Mouse (Mus musculus) hindbrain, embryonic 16.5 days (tissue): Measurements from ENCODE around the gene Gm17349. TPM values are rescaled to one million over a fixed set of nuclear protein-coding genes. Genes with fewer than 3 reads are reported as not detected.
A peak's percentile ranks its signal among the peaks of the same experiment; 100 is the strongest.

Experiments used
- ATAC-seq: fragments of 200-750 bp; cut with Nextera tagmentation; 2 replicates; pipeline ENCODE4 v1.8.0; 2017; ENCODE audit warnings: moderate TSS enrichment, moderate library complexity
- H3K27ac ChIP-seq: fragments of 300-500 bp; sonication (generic); 2 replicates; pipeline ENCODE4 v1.5.1; 2014; ENCODE audit warnings: low read depth, mild to moderate bottlenecking, control low read depth, low read length, moderate library complexity
- H3K27me3 ChIP-seq: fragments of 300-500 bp; sonication (generic); replicated peaks from 2 replicates; pipeline ENCODE4 v1.6.1; 2014; ENCODE audit warnings: low read length; ENCODE audit not compliant: control insufficient read depth, insufficient read depth
- H3K36me3 ChIP-seq: fragments of 300-500 bp; sonication (generic); 2 replicates; pipeline ENCODE4 v1.6.1; 2014; ENCODE audit warnings: mild to moderate bottlenecking, low read length, moderate library complexity, mixed read lengths; ENCODE audit not compliant: control insufficient read depth, insufficient read depth
- H3K4me1 ChIP-seq: fragments of 300-500 bp; sonication (generic); 2 replicates; pipeline ENCODE4 v1.6.1; 2014; ENCODE audit warnings: low read depth, low read length; ENCODE audit not compliant: control insufficient read depth, insufficient read depth
- H3K4me2 ChIP-seq: fragments of 300-500 bp; sonication (generic); 2 replicates; pipeline ENCODE4 v1.6.1; 2014; ENCODE audit warnings: mild to moderate bottlenecking, low read length, control low read depth, moderate library complexity
- H3K4me3 ChIP-seq: fragments of 300-500 bp; sonication (generic); 2 replicates; pipeline ENCODE4 v1.5.1; 2014; ENCODE audit warnings: mild to moderate bottlenecking, low read length, control low read depth, moderate library complexity
- H3K9ac ChIP-seq: fragments of 300-500 bp; sonication (generic); 2 replicates; pipeline ENCODE4 v1.6.1; 2014; ENCODE audit warnings: low read depth, mild to moderate bottlenecking, control low read depth, low read length, moderate library complexity
- H3K9me3 ChIP-seq: fragments of 300-500 bp; sonication (generic); 2 replicates; pipeline ENCODE4 v1.6.1; 2014; ENCODE audit warnings: mild to moderate bottlenecking, low read length, moderate library complexity; ENCODE audit not compliant: control insufficient read depth
- whole genome bisulfite sequencing: fragments of 180-500 bp; shearing (Covaris S2); extraction: QIAGEN DNeasy Blood & Tissue Kit; methylation state at CpG from one replicate; pipeline ENCODE4 v1.1.7; 2014; 5-methylcytosine and 5-hydroxymethylcytosine counted together
- polyA plus RNA-seq: library from polyadenylated mRNA; unstranded; fragments of >200 nt; fragmentation: Nextera tagmentation; extraction: Ambion mirVana; gene quantifications from 2 replicates; pipeline ENCODE4 v1.2.1, GENCODE M21; 2015

Gm17349 gene
- polyA plus RNA-seq, 1 experiment from 2014 or later, result not detected

- H3K27me3 ChIP-seq, result no peaks in the 10 kb centered on the region
- peak overlapping the region; percentile 80 for H3K4me2 ChIP-seq
- no peak overlapping the region; the same call in 1 of the 2 replicates for H3K27ac ChIP-seq
- WGBS, result 69% methylated on average over 14 of the region's 14 CpGs
- H3K4me1 ChIP-seq, result peaks cover 54% of the 10 kb centered on the region
- no peak for ATAC-seq
- H3K4me3 ChIP-seq, result peak overlapping the region; percentile 77
- H3K36me3 ChIP-seq, result no peaks in the 10 kb centered on the region
- H3K9me3 ChIP-seq, result no peaks in the 10 kb centered on the region
- H3K9ac ChIP-seq, result peak overlapping the region; percentile 97
These were observed 33.5 kb downstream of the Gm17349 start for GRCm38 (mm10) chr15:99671783-99672182.

GRCm38 (mm10) chr15:99670964-99671670, 34.2 kb downstream of the Gm17349 start:
- H3K9me3 ChIP-seq, result no peaks in the 10 kb centered on the region
- no peaks in the 10 kb centered on the region for H3K27me3 ChIP-seq
- peak; percentile 14; the same call in 1 of the 2 replicates for ATAC-seq
- WGBS, result 8% methylated on average over 14 of the region's 17 CpGs
- no peaks in the 10 kb centered on the region for H3K36me3 ChIP-seq
- H3K27ac ChIP-seq, result peak overlapping the region; percentile 93
- H3K4me2 ChIP-seq, result peak overlapping the region; percentile 80
- peak overlapping the region; percentile 77 for H3K4me3 ChIP-seq
- peak overlapping the region; percentile 97 for H3K9ac ChIP-seq
- H3K4me1 ChIP-seq, result peaks cover 54% of the 10 kb centered on the region

DNA sequence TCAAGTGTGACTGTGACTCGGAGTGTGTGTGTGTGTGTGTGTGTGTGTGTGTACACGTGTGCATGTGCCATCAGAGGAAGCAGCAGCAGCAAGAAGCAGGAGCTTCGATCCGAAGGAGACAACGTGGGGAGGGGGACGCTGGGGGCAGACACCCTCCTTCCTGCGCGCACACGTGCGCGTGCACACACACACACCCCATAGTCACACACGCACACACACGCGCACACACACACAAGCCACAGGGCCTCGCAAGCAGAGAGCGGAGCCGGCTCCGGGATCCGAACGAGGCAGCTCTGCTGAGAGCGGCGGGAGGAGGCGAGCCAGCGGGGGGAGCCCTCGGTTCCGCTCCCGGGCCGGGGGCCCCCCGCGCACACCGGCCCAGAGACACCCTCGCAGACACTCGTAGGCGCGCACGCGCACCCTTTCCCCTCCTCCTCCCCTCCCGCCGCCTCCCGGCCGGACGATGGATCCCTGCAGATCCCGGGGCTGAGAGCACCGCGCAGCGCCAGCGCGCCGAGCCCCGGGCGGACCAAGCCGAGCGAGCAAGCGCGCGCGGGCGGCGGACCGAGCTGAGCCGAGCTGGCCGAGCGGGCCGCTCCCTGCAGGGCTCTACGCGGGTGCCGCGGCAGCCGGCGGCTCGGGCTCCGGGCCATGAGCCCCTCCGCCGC, 35.0 kb downstream of the Gm17349 start, which contains the start of gene Asic1:
Asic1 (plus strand) TSS at position 215 of the 668 bp plus-strand sequence.
- Histone ChIP-seq H3K4me3 (peak within 1 kb of the TSS; percentile 77), H3K4me2 (peak within 1 kb of the TSS; percentile 80), H3K9me3 (no peaks in the 10 kb centered on the region), H3K36me3 (no peaks in the 10 kb centered on the region), H3K9ac (peak within 1 kb of the TSS; percentile 97), H3K27ac (peak within 1 kb of the TSS; percentile 93), H3K27me3 (no peaks in the 10 kb centered on the region), H3K4me1 (peaks cover 56% of the 10 kb centered on the region)
- peak; percentile 77 for ATAC-seq
- 0% methylated on average over 48 of the region's 74 CpGs for WGBS

DNA sequence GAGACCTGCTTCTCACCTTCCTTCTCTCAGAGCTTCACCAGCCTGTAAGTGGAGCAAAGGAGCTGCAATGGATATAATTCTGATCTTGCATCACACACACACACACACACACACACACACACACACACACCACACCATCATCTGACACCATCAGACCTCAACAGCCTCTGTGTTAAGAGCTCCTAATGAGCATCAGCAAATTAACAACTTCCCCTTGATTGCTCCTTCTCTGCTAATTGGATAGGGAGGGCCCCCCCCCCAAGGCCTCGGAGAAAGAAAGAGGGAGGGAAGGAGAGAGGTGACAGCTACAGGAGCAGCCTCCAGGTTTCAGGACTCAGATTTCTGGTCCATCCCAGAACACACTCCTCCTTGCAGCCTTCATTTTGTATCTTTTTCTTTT, 35.9 kb downstream of the Gm17349 start:
- 0% methylated on average over 1 of the region's 1 CpGs for WGBS
- Histone ChIP-seq H3K4me2 (peak overlapping the region; percentile 80), H3K36me3 (no peaks in the 10 kb centered on the region), H3K9ac (no peak overlapping the region; the same call in 1 of the 2 replicates), H3K4me1 (peaks cover 57% of the 10 kb centered on the region), H3K27ac (peak overlapping the region; percentile 93), H3K9me3 (no peaks in the 10 kb centered on the region), H3K27me3 (no peaks in the 10 kb centered on the region), H3K4me3 (no peak overlapping the region)
- no peak for ATAC-seq

- Histone ChIP-seq H3K4me1 (peaks cover 61% of the 10 kb centered on the region), H3K9me3 (no peaks in the 10 kb centered on the region), H3K4me2 (peak overlapping the region; percentile 38), H3K27me3 (no peaks in the 10 kb centered on the region), H3K27ac (peak overlapping the region; percentile 54; the same call in 1 of the 2 replicates), H3K4me3 (no peak overlapping the region), H3K36me3 (no peaks in the 10 kb centered on the region), H3K9ac (peak overlapping the region; percentile 36; the same call in 1 of the 2 replicates)
- no peak for ATAC-seq
- 2% methylated on average over 12 of the region's 12 CpGs for WGBS
These were observed 36.4 kb downstream of the Gm17349 start for GRCm38 (mm10) chr15:99668881-99669280.

DNA sequence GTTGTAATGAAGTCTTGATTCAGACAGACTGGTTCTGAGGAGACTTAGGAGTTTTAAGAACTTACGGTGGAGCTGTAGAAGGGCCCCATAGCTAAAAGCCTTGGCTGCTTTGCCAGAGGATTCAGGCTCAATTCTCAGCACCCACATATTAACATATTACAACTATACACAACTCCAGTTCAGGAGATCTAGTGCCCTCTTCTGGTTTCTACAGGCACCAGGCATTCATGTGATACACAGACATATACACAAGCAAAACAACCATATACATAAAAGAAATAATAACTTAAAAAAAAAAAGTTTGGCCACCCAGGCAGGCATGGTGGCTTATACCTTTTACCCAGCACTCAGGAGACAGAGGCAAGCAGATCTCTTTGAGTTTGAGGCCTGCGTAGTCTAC, 37.7 kb downstream of the Gm17349 start:
- Histone ChIP-seq H3K9me3 (no peaks in the 10 kb centered on the region), H3K36me3 (no peaks in the 10 kb centered on the region), H3K4me1 (peaks cover 49% of the 10 kb centered on the region), H3K4me3 (no peak overlapping the region), H3K27ac (no peak overlapping the region), H3K27me3 (no peaks in the 10 kb centered on the region), H3K4me2 (no peak overlapping the region), H3K9ac (no peak overlapping the region)
- no peak for ATAC-seq
- 98% methylated on average over 2 of the region's 2 CpGs for WGBS

DNA sequence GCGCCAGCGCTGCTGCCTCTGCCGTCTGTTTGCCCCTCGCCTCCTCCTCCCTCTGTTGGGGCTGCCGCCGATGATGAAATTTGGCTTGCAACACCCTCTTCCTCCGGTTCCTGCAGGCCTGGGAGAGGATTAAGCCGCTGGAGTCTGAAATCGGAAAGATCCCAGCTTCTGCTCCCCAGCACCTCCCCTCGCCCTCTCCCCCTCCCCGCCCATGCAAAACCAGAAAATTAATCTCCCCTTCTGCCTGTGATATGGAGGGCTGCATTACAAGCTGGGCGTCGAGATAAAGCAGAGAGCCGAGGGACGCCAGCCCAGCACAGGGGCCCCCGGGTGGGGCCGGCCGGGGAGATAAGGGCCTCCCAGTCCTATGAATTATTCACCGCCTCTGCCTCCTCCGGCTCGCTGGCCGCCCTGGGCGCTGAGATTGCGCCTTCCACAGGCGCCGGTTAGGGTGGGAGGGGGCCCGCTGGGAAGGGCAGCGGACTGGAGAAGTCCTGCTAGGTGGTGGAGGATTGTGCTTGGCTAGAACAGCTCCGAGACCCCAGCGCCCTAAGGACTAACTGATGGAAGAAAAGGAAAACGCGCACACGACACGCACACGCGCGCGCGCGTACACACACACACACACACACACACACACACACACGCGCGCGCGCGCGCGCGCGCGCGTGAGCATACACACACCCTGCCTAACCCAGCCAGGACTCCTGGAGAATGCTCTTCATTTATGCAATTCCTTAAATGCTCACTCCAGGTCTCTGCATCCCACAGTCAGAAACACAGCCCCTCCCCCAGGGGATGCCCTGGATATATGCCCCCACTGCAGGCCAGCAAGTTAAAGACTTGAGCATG, 40.5 kb downstream of the Gm17349 start:
- peak overlapping the region; percentile 77 for H3K9ac ChIP-seq
- ATAC-seq, result peak; percentile 59
- H3K27me3 ChIP-seq, result no peaks in the 10 kb centered on the region
- no peaks in the 10 kb centered on the region for H3K36me3 ChIP-seq
- WGBS, result 1% methylated on average over 44 of the region's 52 CpGs
- H3K4me1 ChIP-seq, result peaks cover 37% of the 10 kb centered on the region
- H3K4me2 ChIP-seq, result peak overlapping the region; percentile 89
- peak overlapping the region; percentile 86 for H3K27ac ChIP-seq
- peak overlapping the region; percentile 45 for H3K4me3 ChIP-seq
- no peaks in the 10 kb centered on the region for H3K9me3 ChIP-seq

GRCm38 (mm10) chr15:99663964-99664599, 41.2 kb downstream of the Gm17349 start:
- Histone ChIP-seq H3K9ac (peak overlapping the region; percentile 77), H3K4me2 (peak overlapping the region; percentile 89), H3K27me3 (no peaks in the 10 kb centered on the region), H3K4me3 (peak overlapping the region; percentile 45), H3K9me3 (no peaks in the 10 kb centered on the region), H3K4me1 (peaks cover 31% of the 10 kb centered on the region), H3K27ac (peak overlapping the region; percentile 86), H3K36me3 (no peaks in the 10 kb centered on the region)
- no peak; the same call in 1 of the 2 replicates for ATAC-seq
- WGBS, result 4% methylated on average over 17 of the region's 17 CpGs
